Mouse (Mus musculus): ENCODE measurements around the gene Ankrd39. TPM values are rescaled to one million over a fixed set of nuclear protein-coding genes. Genes with fewer than 3 reads are reported as not detected.

The Ankrd39 gene
- polyA plus RNA-seq (2014; fragmentation: Nextera tagmentation; extraction: Ambion mirVana), result 16.0 and 17.4 TPM in 2 replicates

- peaks cover 17% of the 10 kb centered on the region; the same call in 1 of the 2 replicates for H3K36me3 ChIP-seq (ENCODE audit: control insufficient read depth, insufficient read depth, low read length)
- H3K27me3 ChIP-seq (ENCODE audit: control insufficient read depth, insufficient read depth, low read length), result no peaks in the 10 kb centered on the region
- H3K4me3 ChIP-seq (ENCODE audit: low read depth, low read length), result peak within 1 kb of the TSS; percentile 68
- peak; percentile 97 for DNase-seq (ENCODE audit: low spot score)
- H3K9me3 ChIP-seq (ENCODE audit: control insufficient read depth, low read length), result no peaks in the 10 kb centered on the region
- under 1% methylated on average over 43 of the region's 43 CpGs for WGBS
- H3K4me1 ChIP-seq (ENCODE audit: control insufficient read depth, insufficient read depth, low read length), result peaks cover 28% of the 10 kb centered on the region
- peak within 1 kb of the TSS; percentile 78 for H3K9ac ChIP-seq (ENCODE audit: low read length)
- peak; percentile 93 for ATAC-seq (ENCODE audit: insufficient number of reproducible peaks, low FRiP score, low TSS enrichment, low read depth)
- H3K27ac ChIP-seq (replicated peaks; ENCODE audit: low read depth, low read length), result peak within 1 kb of the TSS; percentile 56
- H3K4me2 ChIP-seq (ENCODE audit: low read depth, severe bottlenecking), result peak within 1 kb of the TSS; percentile 69
Measured at GRCm38 (mm10) chr1:36546888-36547471, at the start of gene Ankrd39. Gene Ankrd39, minus strand, starts transcription at chr1:36547445.

GRCm38 (mm10) chr1:36596114-36596513 is 48.9 kb upstream of the Ankrd39 start:
- no peak for ATAC-seq (ENCODE audit: insufficient number of reproducible peaks, low FRiP score, low TSS enrichment, low read depth)
- Histone ChIP-seq H3K9ac (ENCODE audit: low read length) (no peak overlapping the region), H3K4me2 (ENCODE audit: low read depth, severe bottlenecking) (no peak overlapping the region), H3K36me3 (ENCODE audit: control insufficient read depth, insufficient read depth, low read length) (no peaks in the 10 kb centered on the region), H3K4me3 (ENCODE audit: low read depth, low read length) (no peak overlapping the region), H3K27me3 (ENCODE audit: control insufficient read depth, insufficient read depth, low read length) (no peaks in the 10 kb centered on the region), H3K27ac (replicated peaks; ENCODE audit: low read depth, low read length) (no peak overlapping the region), H3K9me3 (ENCODE audit: control insufficient read depth, low read length) (no peaks in the 10 kb centered on the region), H3K4me1 (ENCODE audit: control insufficient read depth, insufficient read depth, low read length) (peaks cover 12% of the 10 kb centered on the region)
- 41% methylated on average over 4 of the region's 4 CpGs for WGBS
- no peak for DNase-seq (ENCODE audit: low spot score)

- Histone ChIP-seq H3K9me3 (ENCODE audit: control insufficient read depth, low read length) (no peaks in the 10 kb centered on the region), H3K4me3 (ENCODE audit: low read depth, low read length) (no peak overlapping the region), H3K9ac (ENCODE audit: low read length) (no peak overlapping the region), H3K4me2 (ENCODE audit: low read depth, severe bottlenecking) (no peak overlapping the region), H3K27me3 (ENCODE audit: control insufficient read depth, insufficient read depth, low read length) (no peaks in the 10 kb centered on the region), H3K4me1 (ENCODE audit: control insufficient read depth, insufficient read depth, low read length) (peaks cover 16% of the 10 kb centered on the region), H3K36me3 (ENCODE audit: control insufficient read depth, insufficient read depth, low read length) (no peaks in the 10 kb centered on the region), H3K27ac (replicated peaks; ENCODE audit: low read depth, low read length) (no peak overlapping the region)
- ATAC-seq (ENCODE audit: insufficient number of reproducible peaks, low FRiP score, low TSS enrichment, low read depth) (no peak), DNase-seq (ENCODE audit: low spot score) (no peak)
- WGBS, result 62% methylated on average over 10 of the region's 10 CpGs
Measured at GRCm38 (mm10) chr1:36595167-36595931, 48.1 kb upstream of the Ankrd39 start.

- Histone ChIP-seq H3K36me3 (ENCODE audit: control insufficient read depth, insufficient read depth, low read length) (no peaks in the 10 kb centered on the region), H3K9me3 (ENCODE audit: control insufficient read depth, low read length) (no peaks in the 10 kb centered on the region), H3K27me3 (ENCODE audit: control insufficient read depth, insufficient read depth, low read length) (no peaks in the 10 kb centered on the region), H3K9ac (ENCODE audit: low read length) (no peak overlapping the region), H3K4me1 (ENCODE audit: control insufficient read depth, insufficient read depth, low read length) (peaks cover 36% of the 10 kb centered on the region), H3K27ac (replicated peaks; ENCODE audit: low read depth, low read length) (no peak overlapping the region), H3K4me2 (ENCODE audit: low read depth, severe bottlenecking) (no peak overlapping the region), H3K4me3 (ENCODE audit: low read depth, low read length) (no peak overlapping the region)
- 7% methylated on average over 1 of the region's 1 CpGs for WGBS
- ATAC-seq (ENCODE audit: insufficient number of reproducible peaks, low FRiP score, low TSS enrichment, low read depth) (no peak), DNase-seq (ENCODE audit: low spot score) (no peak)
Measured at GRCm38 (mm10) chr1:36593099-36593498, 45.9 kb upstream of the Ankrd39 start.

- H3K4me3 ChIP-seq (ENCODE audit: low read depth, low read length), result no peak overlapping the region
- DNase-seq (ENCODE audit: low spot score) (no peak), ATAC-seq (ENCODE audit: insufficient number of reproducible peaks, low FRiP score, low TSS enrichment, low read depth) (no peak)
- H3K4me1 ChIP-seq (ENCODE audit: control insufficient read depth, insufficient read depth, low read length), result peaks cover 43% of the 10 kb centered on the region
- H3K27ac ChIP-seq (replicated peaks; ENCODE audit: low read depth, low read length), result no peak overlapping the region
- WGBS, result 89% methylated on average over 2 of the region's 2 CpGs
- H3K4me2 ChIP-seq (ENCODE audit: low read depth, severe bottlenecking), result no peak overlapping the region
- H3K27me3 ChIP-seq (ENCODE audit: control insufficient read depth, insufficient read depth, low read length), result no peaks in the 10 kb centered on the region
- no peaks in the 10 kb centered on the region for H3K9me3 ChIP-seq (ENCODE audit: control insufficient read depth, low read length)
- H3K9ac ChIP-seq (ENCODE audit: low read length), result no peak overlapping the region
- H3K36me3 ChIP-seq (ENCODE audit: control insufficient read depth, insufficient read depth, low read length), result no peaks in the 10 kb centered on the region
Measured at GRCm38 (mm10) chr1:36591408-36591807, 44.2 kb upstream of the Ankrd39 start.

- H3K4me3 ChIP-seq (ENCODE audit: low read depth, low read length), result no peak overlapping the region
- no peak overlapping the region for H3K9ac ChIP-seq (ENCODE audit: low read length)
- no peak overlapping the region for H3K27ac ChIP-seq (replicated peaks; ENCODE audit: low read depth, low read length)
- H3K4me1 ChIP-seq (ENCODE audit: control insufficient read depth, insufficient read depth, low read length), result peaks cover 44% of the 10 kb centered on the region
- ATAC-seq (ENCODE audit: insufficient number of reproducible peaks, low FRiP score, low TSS enrichment, low read depth), result no peak
- H3K36me3 ChIP-seq (ENCODE audit: control insufficient read depth, insufficient read depth, low read length), result no peaks in the 10 kb centered on the region
- no peak overlapping the region for H3K4me2 ChIP-seq (ENCODE audit: low read depth, severe bottlenecking)
- no peaks in the 10 kb centered on the region for H3K27me3 ChIP-seq (ENCODE audit: control insufficient read depth, insufficient read depth, low read length)
- 73% methylated on average over 9 of the region's 9 CpGs for WGBS
- H3K9me3 ChIP-seq (ENCODE audit: control insufficient read depth, low read length), result no peaks in the 10 kb centered on the region
- DNase-seq (ENCODE audit: low spot score), result no peak
Measured at GRCm38 (mm10) chr1:36590664-36591063, 43.4 kb upstream of the Ankrd39 start.

- Histone ChIP-seq H3K4me3 (ENCODE audit: low read depth, low read length) (no peak overlapping the region), H3K9ac (ENCODE audit: low read length) (no peak overlapping the region), H3K9me3 (ENCODE audit: control insufficient read depth, low read length) (no peaks in the 10 kb centered on the region), H3K27me3 (ENCODE audit: control insufficient read depth, insufficient read depth, low read length) (no peaks in the 10 kb centered on the region), H3K36me3 (ENCODE audit: control insufficient read depth, insufficient read depth, low read length) (no peaks in the 10 kb centered on the region), H3K4me2 (ENCODE audit: low read depth, severe bottlenecking) (no peak overlapping the region), H3K27ac (replicated peaks; ENCODE audit: low read depth, low read length) (peak overlapping the region; percentile 68), H3K4me1 (ENCODE audit: control insufficient read depth, insufficient read depth, low read length) (peaks cover 40% of the 10 kb centered on the region)
- DNase-seq (ENCODE audit: low spot score), result peak; percentile 50
- WGBS, result 44% methylated on average over 6 of the region's 6 CpGs
- ATAC-seq (ENCODE audit: insufficient number of reproducible peaks, low FRiP score, low TSS enrichment, low read depth), result peak; percentile 7; the same call in 1 of the 2 replicates
Measured at GRCm38 (mm10) chr1:36589486-36589885, 42.2 kb upstream of the Ankrd39 start.

GRCm38 (mm10) chr1:36588476-36589450 is 41.5 kb upstream of the Ankrd39 start:
- peak overlapping the region; percentile 16 for H3K4me2 ChIP-seq (ENCODE audit: low read depth, severe bottlenecking)
- H3K27me3 ChIP-seq (ENCODE audit: control insufficient read depth, insufficient read depth, low read length), result no peaks in the 10 kb centered on the region
- H3K9me3 ChIP-seq (ENCODE audit: control insufficient read depth, low read length), result no peaks in the 10 kb centered on the region
- H3K27ac ChIP-seq (replicated peaks; ENCODE audit: low read depth, low read length), result peak overlapping the region; percentile 68
- H3K4me3 ChIP-seq (ENCODE audit: low read depth, low read length), result no peak overlapping the region
- H3K9ac ChIP-seq (ENCODE audit: low read length), result 0 out of 2 replicates have a peak overlapping the region, but pooled peaks have one; percentile 2
- H3K36me3 ChIP-seq (ENCODE audit: control insufficient read depth, insufficient read depth, low read length), result no peaks in the 10 kb centered on the region
- DNase-seq (ENCODE audit: low spot score) (peak; percentile 78), ATAC-seq (ENCODE audit: insufficient number of reproducible peaks, low FRiP score, low TSS enrichment, low read depth) (peak; percentile 88)
- WGBS, result 28% methylated on average over 13 of the region's 13 CpGs
- peaks cover 40% of the 10 kb centered on the region for H3K4me1 ChIP-seq (ENCODE audit: control insufficient read depth, insufficient read depth, low read length)
